Mouse (Mus musculus) kidney, adult 2 months (tissue): ENCODE data around the gene Hist1h2ao. TPM values are rescaled to one million over a fixed set of nuclear protein-coding genes. Genes with fewer than 3 reads are reported as not detected.
"Not testable (repeated sequence)": the region's sequence is repeated elsewhere in the genome, so short reads cannot be mapped to it uniquely, and the experiment has no call there.

Experiments used
- DNase-seq: peaks from one replicate; pipeline ENCODE4 v3.0.0; 2021
- H3K27ac ChIP-seq: fragments of 200-500 bp; 2 replicates; pipeline ENCODE4 v1.5.1; 2012; ENCODE audit warnings: low read depth, low read length, control low read depth, inconsistent platforms; ENCODE audit not compliant: insufficient read depth
- H3K27me3 ChIP-seq: fragments of 200-500 bp; replicated peaks from 2 replicates; pipeline ENCODE4 v1.6.1; 2012; ENCODE audit warnings: mild to moderate bottlenecking, moderate library complexity, low read length, inconsistent platforms; ENCODE audit not compliant: control insufficient read depth, insufficient read depth
- H3K36me3 ChIP-seq: fragments of 200-500 bp; 2 replicates; pipeline ENCODE4 v1.6.1; 2012; ENCODE audit warnings: mild to moderate bottlenecking, moderate library complexity, low read length, inconsistent platforms; ENCODE audit not compliant: control insufficient read depth, insufficient read depth
- H3K4me1 ChIP-seq: fragments of 200-500 bp; 2 replicates; pipeline ENCODE4 v1.6.1; 2011; ENCODE audit warnings: low read length; ENCODE audit not compliant: control insufficient read depth, insufficient read depth
- H3K4me3 ChIP-seq: fragments of 200-500 bp; 2 replicates; pipeline ENCODE4 v1.5.1; 2011; ENCODE audit warnings: mild to moderate bottlenecking, low read depth, low read length, control low read depth; ENCODE audit not compliant: insufficient read depth
- CTCF ChIP-seq: fragments of 200-500 bp; conservative IDR thresholded peaks from 2 replicates; pipeline ENCODE4 v1.5.1; 2011; ENCODE audit warnings: low read depth, mild to moderate bottlenecking, control low read depth, low read length, moderate library complexity, mixed read lengths; ENCODE audit not compliant: insufficient read depth, insufficient read length
- POLR2A ChIP-seq: fragments of 200-500 bp; IDR thresholded peaks from one replicate; pipeline ENCODE4 v1.6.1; 2011; ENCODE audit warnings: low read depth, low read length, control low read depth
- WGBS: fragments of 180-500 bp; shearing (Covaris S2); methylation state at CpG from one replicate; pipeline ENCODE4 v1.1.7; 2018; 5-methylcytosine and 5-hydroxymethylcytosine counted together
- polyA plus RNA-seq: library from polyadenylated mRNA; depleted of rRNA; stranded (reverse); fragments of >200 nt; gene quantifications from 2 replicates; pipeline ENCODE4 v1.2.3, GENCODE M21; 2012

Gene Hist1h2ao
- polyA plus RNA-seq, 1 experiment: not detected

DNA sequence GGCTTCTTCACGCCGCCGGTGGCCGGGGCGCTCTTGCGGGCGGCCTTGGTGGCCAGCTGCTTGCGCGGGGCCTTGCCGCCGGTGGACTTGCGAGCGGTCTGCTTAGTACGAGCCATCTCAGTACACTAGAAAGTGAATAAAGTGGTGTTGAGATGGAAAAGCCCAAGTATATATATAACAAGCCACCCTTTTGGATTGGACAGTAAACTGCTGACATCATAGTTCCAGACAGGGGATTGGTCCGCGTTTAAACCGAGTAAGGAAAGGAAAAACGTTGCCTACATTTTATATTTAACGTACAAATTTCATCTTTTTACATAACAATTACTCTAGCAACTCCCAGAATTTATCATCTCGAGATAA is 27.0 kb upstream of the Hist1h2ao start, which contains the start of gene Hist1h3i:
Hist1h3i (minus strand) TSS at position 116 of the 363 bp plus-strand sequence.
- TF ChIP-seq POLR2A: no peak
- no peak for TF ChIP-seq CTCF
- Histone ChIP-seq H3K36me3 (no peaks in the 10 kb centered on the region), H3K4me1 (no peaks in the 10 kb centered on the region; the same call in 1 of the 2 replicates), H3K27me3 (no peaks in the 10 kb centered on the region; the same call in none of the 2 replicates), H3K27ac (no peak within 1 kb of the TSS), H3K4me3 (peak within 1 kb of the TSS; percentile 42; the same call in 1 of the 2 replicates)
- DNase-seq: peak; percentile 76
- under 1% methylated on average over 15 of the region's 20 CpGs for WGBS

DNA sequence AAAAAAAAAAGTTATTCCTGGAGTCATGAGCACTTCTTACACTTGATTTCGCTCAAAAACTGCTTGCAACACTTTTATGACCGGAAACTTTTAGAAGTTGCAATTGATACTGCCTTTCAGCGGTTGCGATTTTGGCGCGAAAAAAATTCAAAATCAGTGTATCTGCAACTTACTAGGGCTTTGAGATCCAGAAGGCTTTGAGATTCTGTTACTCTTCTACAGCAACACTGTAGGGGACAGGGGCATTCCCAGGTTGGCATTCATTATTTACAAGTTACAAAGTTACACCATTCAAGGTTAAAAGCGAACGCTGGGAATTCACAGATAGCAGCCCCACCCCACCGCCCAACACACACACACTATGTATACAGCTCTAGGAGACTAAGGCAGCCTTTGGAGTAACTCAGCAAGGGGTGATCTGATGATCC is 26.5 kb upstream of the Hist1h2ao start:
- Histone ChIP-seq H3K4me3 (no peak overlapping the region), H3K36me3 (no peaks in the 10 kb centered on the region), H3K4me1 (no peaks in the 10 kb centered on the region; the same call in 1 of the 2 replicates), H3K27me3 (no peaks in the 10 kb centered on the region; the same call in none of the 2 replicates), H3K27ac (no peak overlapping the region)
- DNase-seq: no peak
- no peak for TF ChIP-seq CTCF
- no peak for TF ChIP-seq POLR2A
- WGBS: 6% methylated on average over 9 of the region's 9 CpGs

DNA sequence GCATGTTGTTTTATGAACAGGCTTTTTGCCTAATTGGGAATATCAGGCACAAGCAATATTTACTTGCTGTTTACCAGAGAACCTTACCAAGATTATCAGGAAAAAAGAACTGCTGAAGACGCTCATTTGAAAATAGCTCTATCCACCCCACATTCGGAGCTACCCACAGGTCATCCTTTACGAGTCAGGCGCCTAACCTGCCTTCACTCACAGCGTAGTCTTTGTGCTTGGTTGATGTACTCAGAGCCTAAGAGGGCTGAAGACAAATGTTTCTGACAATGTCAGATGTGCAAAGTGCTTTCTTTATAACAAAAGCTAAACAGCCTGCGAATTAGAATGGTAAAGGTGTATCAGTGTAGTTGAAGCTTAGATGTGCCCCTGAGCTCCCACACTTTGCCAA is 26.0 kb upstream of the Hist1h2ao start:
- WGBS: 58% methylated on average over 6 of the region's 6 CpGs
- Histone ChIP-seq H3K36me3 (no peaks in the 10 kb centered on the region), H3K4me1 (no peaks in the 10 kb centered on the region; the same call in 1 of the 2 replicates), H3K27ac (no peak overlapping the region), H3K27me3 (no peaks in the 10 kb centered on the region; the same call in none of the 2 replicates), H3K4me3 (no peak overlapping the region)
- no peak for TF ChIP-seq POLR2A
- TF ChIP-seq CTCF: no peak
- no peak for DNase-seq

DNA sequence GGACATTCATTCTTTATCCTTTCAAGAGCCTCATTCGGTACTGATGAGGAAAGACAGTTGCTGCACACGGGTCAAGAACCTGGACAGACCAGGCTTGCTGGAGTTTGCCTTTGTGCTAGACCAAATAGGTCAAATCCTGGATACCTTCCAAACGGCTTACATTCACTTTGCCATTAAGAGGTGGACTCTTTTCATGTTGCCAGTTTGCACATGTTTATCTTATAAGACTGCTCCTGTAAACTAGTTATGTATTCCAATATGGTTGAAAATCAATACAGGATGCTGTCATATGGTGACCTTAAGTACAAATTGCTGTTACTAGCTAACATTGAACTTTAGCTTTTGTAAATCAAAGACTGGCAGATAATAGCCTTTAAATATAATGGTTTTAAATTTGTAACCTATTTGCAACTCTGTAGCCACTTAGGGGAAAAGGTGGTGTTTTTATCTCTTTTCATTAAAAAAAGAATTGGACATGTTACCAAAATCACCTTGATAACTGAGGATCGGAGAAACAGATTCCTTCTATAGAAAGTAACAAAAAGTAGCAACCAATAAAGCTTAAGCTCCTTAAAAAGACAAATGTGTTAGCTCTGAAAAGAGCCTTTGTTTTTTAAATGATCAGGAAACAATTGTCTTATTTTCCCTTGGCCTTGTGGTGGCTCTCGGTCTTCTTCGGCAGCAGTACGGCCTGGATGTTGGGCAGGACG is 23.9 kb upstream of the Hist1h2ao start:
- no peak for DNase-seq
- Histone ChIP-seq H3K27ac (no peak overlapping the region), H3K4me1 (no peaks in the 10 kb centered on the region), H3K36me3 (no peaks in the 10 kb centered on the region), H3K4me3 (no peak overlapping the region), H3K27me3 (no peaks in the 10 kb centered on the region; the same call in none of the 2 replicates)
- 21% methylated on average over 8 of the region's 8 CpGs for WGBS
- TF ChIP-seq CTCF: no peak
- no peak for TF ChIP-seq POLR2A

GRCm38 (mm10) chr13:21786899-21787629 is 23.2 kb upstream of the Hist1h2ao start, which contains the start of the genes Hist1h2an and Hist1h2bp:
Hist1h2an (minus strand) TSS chr13:21787218.
Hist1h2bp (plus strand) TSS chr13:21787461.
- under 1% methylated on average over 43 of the region's 63 CpGs for whole genome bisulfite sequencing
- H3K27ac ChIP-seq, H3K4me1 ChIP-seq, H3K27me3 ChIP-seq, H3K36me3 ChIP-seq: not testable (repeated sequence)
- H3K4me3 ChIP-seq: peak within 1 kb of the TSS; percentile 40
- peak; percentile 95 for DNase-seq

GRCm38 (mm10) chr13:21787760-21788593 is 22.3 kb upstream of the Hist1h2ao start:
- Histone ChIP-seq H3K36me3 (no peaks in the 10 kb centered on the region), H3K4me3 (no peak overlapping the region), H3K4me1 (no peaks in the 10 kb centered on the region), H3K27ac (no peak overlapping the region), H3K27me3 (no peaks in the 10 kb centered on the region; the same call in none of the 2 replicates)
- TF ChIP-seq CTCF: no peak
- no peak for TF ChIP-seq POLR2A
- WGBS: 43% methylated on average over 17 of the region's 21 CpGs
- no peak for DNase-seq
